Mouse (Mus musculus) CH12.LX (cell line): ENCODE measurements at regions not wholly inside any gene's neighbourhood (a gene's known extent, or its start where the extent isn't known, plus 50 kb on each side); places are given as distances from the start of the nearest gene placed in this dataset.

ENCODE experiments used
- DNase-seq: peaks from one replicate; pipeline ENCODE4 v3.0.0-alpha.2; 2013; ENCODE audit errors: extremely low read depth
- H3K27ac ChIP-seq: 2 replicates; pipeline ENCODE4 v1.5.1; 2012; ENCODE audit warnings: low read depth, mild to moderate bottlenecking, control low read depth, moderate library complexity; ENCODE audit not compliant: insufficient read depth
- H3K27me3 ChIP-seq: replicated peaks from 2 replicates; pipeline ENCODE3; 2012; ENCODE audit warnings: inconsistent platforms
- H3K36me3 ChIP-seq, 2 experiments: replicated peaks in 1 of 2; 2 replicates each; pipeline versions ENCODE3 to v1.6.1; 2012; ENCODE audit warnings: inconsistent platforms in 1 of 2, low read length in 1 of 2, mild to moderate bottlenecking in 1 of 2, mixed read lengths in 1 of 2, moderate library complexity in 1 of 2; ENCODE audit not compliant: control insufficient read depth in 1 of 2, insufficient read depth in 1 of 2
- H3K4me1 ChIP-seq, 2 experiments: 2 replicates each; pipeline ENCODE4 v1.6.1; 2012; ENCODE audit warnings: inconsistent platforms in 1 of 2, moderate library complexity in 1 of 2; ENCODE audit not compliant: insufficient read depth in 2 of 2, control insufficient read depth in 1 of 2
- H3K4me2 ChIP-seq: 2 replicates; pipeline ENCODE4 v1.6.1; 2012; ENCODE audit warnings: low read depth, mild to moderate bottlenecking, control low read depth; ENCODE audit not compliant: poor library complexity, insufficient read depth, severe bottlenecking
- H3K4me3 ChIP-seq, 3 experiments: fragments of 150-350 bp in 1 of 3; sonication (generic) in 1 of 3; replicated peaks in 1 of 3; 2 replicates each; pipeline versions ENCODE3 to v1.5.1; 2011 to 2012; ENCODE audit warnings: low read depth in 2 of 3, low read length in 2 of 3, mild to moderate bottlenecking in 2 of 3, moderate library complexity in 2 of 3, control low read depth in 1 of 3, improper control_type of control experiment in 1 of 3, inconsistent platforms in 1 of 3, mixed read lengths in 1 of 3; ENCODE audit not compliant: poor library complexity in 1 of 3
- H3K79me2 ChIP-seq: replicated peaks from 2 replicates; pipeline ENCODE4 v1.6.1; 2012; ENCODE audit warnings: mild to moderate bottlenecking, moderate library complexity; ENCODE audit not compliant: control insufficient read depth, poor library complexity, insufficient read depth, severe bottlenecking; ENCODE audit errors: extremely low read depth
- H3K9ac ChIP-seq: 2 replicates; pipeline ENCODE4 v1.6.1; 2012; ENCODE audit warnings: low read depth, mild to moderate bottlenecking, control low read depth, moderate library complexity; ENCODE audit not compliant: insufficient read depth
- H3K9me3 ChIP-seq: replicated peaks from 2 replicates; pipeline ENCODE3; 2012; ENCODE audit warnings: low read length, inconsistent platforms, mixed read lengths
- BHLHE40 ChIP-seq: IDR thresholded peaks from 2 replicates; pipeline ENCODE4 v1.6.1; 2011; ENCODE audit warnings: mild to moderate bottlenecking, low read depth, low read length, improper control_type of control experiment
- EP300 ChIP-seq: IDR thresholded peaks from 2 replicates; pipeline ENCODE4 v1.6.1; 2011; ENCODE audit warnings: low read length, improper control_type of control experiment
- ETS1 ChIP-seq: conservative IDR thresholded peaks from 2 replicates; pipeline ENCODE4 v1.6.1; 2012; ENCODE audit warnings: low read depth, mild to moderate bottlenecking, inconsistent platforms, low read length, improper control_type of control experiment, moderate library complexity
- GABPA ChIP-seq: IDR thresholded peaks from 2 replicates; pipeline ENCODE4 v1.6.1; 2012; ENCODE audit warnings: low read depth, low read length, improper control_type of control experiment, inconsistent platforms; ENCODE audit not compliant: insufficient replicate concordance
- IRF4 ChIP-seq: IDR thresholded peaks from 2 replicates; pipeline ENCODE4 v1.6.1; 2014; ENCODE audit warnings: low read depth, mild to moderate bottlenecking, inconsistent platforms, low read length, improper control_type of control experiment
- JUN ChIP-seq: IDR thresholded peaks from 2 replicates; pipeline ENCODE4 v1.6.1; 2011; ENCODE audit warnings: low read depth, mild to moderate bottlenecking, low read length, improper control_type of control experiment, moderate library complexity; ENCODE audit not compliant: insufficient read depth
- KAT2A ChIP-seq: IDR thresholded peaks from 2 replicates; pipeline ENCODE4 v1.6.1; 2012; ENCODE audit warnings: low read length, improper control_type of control experiment, inconsistent platforms; ENCODE audit not compliant: insufficient replicate concordance
- MAFK ChIP-seq: IDR thresholded peaks from 2 replicates; pipeline ENCODE4 v1.6.1; 2011; ENCODE audit warnings: low read length, improper control_type of control experiment; ENCODE audit not compliant: insufficient replicate concordance
- MAZ ChIP-seq: IDR thresholded peaks from 2 replicates; pipeline ENCODE4 v1.6.1; 2012; ENCODE audit warnings: low read depth, mild to moderate bottlenecking, inconsistent platforms, low read length, improper control_type of control experiment, moderate library complexity
- MEF2A ChIP-seq: IDR thresholded peaks from 2 replicates; pipeline ENCODE4 v1.6.1; 2014; ENCODE audit warnings: low read depth, mild to moderate bottlenecking, inconsistent platforms, low read length, improper control_type of control experiment, borderline replicate concordance
- MXI1 ChIP-seq: IDR thresholded peaks from 2 replicates; pipeline ENCODE4 v1.6.1; 2011; ENCODE audit warnings: mild to moderate bottlenecking, low read depth, low read length, improper control_type of control experiment
- MYC ChIP-seq: IDR thresholded peaks from 2 replicates; pipeline ENCODE4 v1.6.1; 2011; ENCODE audit warnings: low read depth, mild to moderate bottlenecking, improper control_type of control experiment, low read length
- NELFE ChIP-seq: IDR thresholded peaks from 2 replicates; pipeline ENCODE4 v1.6.1; 2011; ENCODE audit warnings: low read depth, low read length, improper control_type of control experiment
- PAX5 ChIP-seq: IDR thresholded peaks from 2 replicates; pipeline ENCODE4 v1.6.1; 2012; ENCODE audit warnings: low read length, inconsistent platforms, mixed read lengths
- POLR2AphosphoS2 ChIP-seq: IDR thresholded peaks from 2 replicates; pipeline ENCODE4 v1.6.1; 2011; ENCODE audit warnings: low read depth, low read length, improper control_type of control experiment
- RAD21 ChIP-seq: IDR thresholded peaks from 2 replicates; pipeline ENCODE4 v1.6.1; 2011; ENCODE audit warnings: low read depth, mild to moderate bottlenecking, low read length, improper control_type of control experiment, moderate library complexity
- RCOR1 ChIP-seq: conservative IDR thresholded peaks from 2 replicates; pipeline ENCODE4 v1.6.1; 2012; ENCODE audit warnings: low read depth, mild to moderate bottlenecking, inconsistent platforms, low read length, improper control_type of control experiment
- SMC3 ChIP-seq: IDR thresholded peaks from 2 replicates; pipeline ENCODE4 v1.6.1; 2011; ENCODE audit warnings: low read depth, low read length, improper control_type of control experiment
- UBTF ChIP-seq: IDR thresholded peaks from 2 replicates; pipeline ENCODE4 v1.6.1; 2012; ENCODE audit warnings: low read depth, mild to moderate bottlenecking, inconsistent platforms, low read length, improper control_type of control experiment, moderate library complexity
- ZC3H11A ChIP-seq: IDR thresholded peaks from 2 replicates; pipeline ENCODE4 v1.6.1; 2012; ENCODE audit warnings: low read depth, mild to moderate bottlenecking, inconsistent platforms, low read length, improper control_type of control experiment
- ZMIZ1 ChIP-seq: IDR thresholded peaks from 2 replicates; pipeline ENCODE4 v1.6.1; 2012; ENCODE audit warnings: low read depth, mild to moderate bottlenecking, inconsistent platforms, low read length, improper control_type of control experiment
- ZNF384 ChIP-seq: IDR thresholded peaks from 2 replicates; pipeline ENCODE4 v1.6.1; 2012; ENCODE audit warnings: low read depth, low read length, improper control_type of control experiment, inconsistent platforms
- dilution Hi-C: fragments of 300-500 bp; cut with MboI; formaldehyde crosslinking; loops from 2 replicates; pipeline ENCODE4 v1.14.3; 2020; ENCODE audit warnings: low sequenced_read_pairs; ENCODE audit not compliant: extremely low pct_unique_long_range_greater_than_20kb, extremely low pct_ligation_motif_present
- in situ Hi-C: fragments of 300-500 bp; cut with MboI; formaldehyde crosslinking; loops from 3 replicates; pipeline ENCODE4 v1.14.3; 2019; ENCODE audit warnings: low sequenced_read_pairs, low pct_ligation_motif_present, low pct_unique_long_range_greater_than_20kb, mixed read lengths

DNA sequence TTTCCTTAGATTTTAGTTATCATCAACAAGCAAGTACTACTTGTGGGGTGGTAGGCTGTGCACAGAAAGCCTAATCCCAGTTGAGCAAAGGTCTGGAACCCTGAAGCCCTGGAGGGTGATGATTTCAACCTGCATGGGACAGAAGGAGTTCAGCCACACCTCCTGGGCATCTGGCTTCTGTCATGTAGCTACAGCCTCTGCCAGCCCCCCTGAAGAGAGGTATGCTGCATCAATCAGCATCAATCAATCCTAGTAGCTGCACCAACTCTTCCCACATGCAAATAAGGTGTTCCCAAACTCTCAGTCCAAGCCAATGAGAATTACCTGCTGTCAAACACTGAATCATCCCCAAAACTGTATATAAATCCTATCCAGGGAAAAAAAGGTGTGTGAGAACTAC, 779.8 kb downstream of the Tlr4 start:
- TF ChIP-seq ZNF384 (no peak), ETS1 (no peak), POLR2AphosphoS2 (no peak), RCOR1 (no peak), MYC (no peak), SMC3 (no peak), MEF2A (no peak), PAX5 (no peak), RAD21 (no peak), NELFE (no peak), ZC3H11A (no peak), EP300 (no peak), GABPA (no peak)
- no peak for DNase-seq
- Histone ChIP-seq H3K4me3 (no peak overlapping the region), H3K36me3 (no peaks in the 10 kb centered on the region), H3K4me1 (no peaks in the 10 kb centered on the region), H3K27ac (no peak overlapping the region), H3K4me2 (no peak overlapping the region), H3K79me2 (no peaks in the 10 kb centered on the region), H3K9ac (no peak overlapping the region), H3K9me3 (peaks cover 12% of the 10 kb centered on the region), H3K27me3 (no peaks in the 10 kb centered on the region)
- dilution Hi-C loops (no loop called here), in situ Hi-C loops (no loop called here)

DNA sequence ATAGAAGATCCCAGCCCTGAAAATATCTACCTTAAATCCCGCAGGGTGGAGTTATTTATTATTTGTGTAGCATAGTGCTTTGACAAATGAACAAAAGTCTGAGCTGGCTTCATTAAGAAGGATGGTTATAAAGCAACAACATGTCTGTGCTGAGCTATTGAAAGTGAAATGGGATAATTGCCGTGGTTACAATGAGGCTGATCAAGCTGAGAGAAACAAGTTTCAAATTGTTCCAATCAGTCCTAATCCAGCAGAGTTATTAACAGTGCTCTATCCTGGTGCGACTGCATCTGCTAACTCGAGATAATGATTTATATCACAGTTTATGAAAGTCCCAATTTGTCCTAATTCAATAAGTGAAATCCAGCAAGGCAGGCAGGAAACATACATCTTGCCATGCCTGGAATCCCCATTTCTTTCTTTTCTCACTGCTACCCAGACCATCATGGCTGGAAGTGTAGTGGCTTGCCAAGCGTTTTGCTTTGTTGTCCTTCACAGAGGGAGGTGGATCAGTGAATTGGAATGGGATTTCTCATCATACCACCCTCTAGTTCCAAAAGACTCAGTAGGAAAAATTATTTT, 787.2 kb downstream of the Tlr4 start:
- H3K27ac ChIP-seq: no peak overlapping the region
- H3K9me3 ChIP-seq: peaks cover 15% of the 10 kb centered on the region
- DNase-seq: no peak
- dilution Hi-C loops: no loop called here
- no peak overlapping the region for H3K4me3 ChIP-seq
- no peaks in the 10 kb centered on the region for H3K79me2 ChIP-seq
- no peaks in the 10 kb centered on the region for H3K36me3 ChIP-seq
- in situ Hi-C loops: no loop called here
- no peak overlapping the region for H3K4me2 ChIP-seq
- H3K27me3 ChIP-seq: no peaks in the 10 kb centered on the region
- no peak overlapping the region for H3K9ac ChIP-seq
- no peaks in the 10 kb centered on the region for H3K4me1 ChIP-seq
- TF ChIP-seq MXI1 (no peak), RAD21 (no peak), KAT2A (no peak), MAFK (no peak), UBTF (no peak), ZMIZ1 (no peak), IRF4 (no peak), JUN (no peak), ZNF384 (no peak), MAZ (no peak), BHLHE40 (no peak), NELFE (no peak)
